17 mouse cellular contexts compared by ENCODE assay signal in the genomic region with DNA sequence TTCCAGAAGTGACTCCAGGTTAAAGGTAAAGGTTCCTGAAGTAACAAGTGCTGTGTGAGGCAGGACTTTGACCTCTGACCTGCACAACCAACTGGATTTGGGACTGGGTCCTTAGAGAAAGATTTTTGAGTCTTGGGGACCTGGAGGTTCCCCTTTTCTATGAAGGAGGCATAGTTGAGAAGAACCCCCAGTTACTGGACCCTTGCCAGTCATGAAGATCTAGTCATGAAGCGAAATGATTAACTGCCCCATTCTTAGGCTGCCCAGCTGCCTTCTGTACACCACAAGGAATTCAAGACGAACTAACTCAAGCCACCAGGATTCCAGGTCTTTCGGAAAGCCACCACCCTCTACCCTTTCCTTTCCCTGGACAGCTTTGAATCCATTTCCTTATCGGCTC. TPM values are rescaled to one million over a fixed set of nuclear protein-coding genes. Genes with fewer than 3 reads are reported as not detected.
"Had no signal": no experiment of that assay in that cellular context is flagged by ENCODE, and none has a peak within 500 bp of the region (broad histone marks: within the 10 kb centered on the region; RNA-seq: fewer than 3 reads in every experiment).

No protein-coding gene starts in this region.

- H3K36me3 ChIP-seq: liver, embryonic 15.5 days; lung, embryonic 15.5 days; midbrain, embryonic 15.5 days; neural tube, embryonic 12.5 days; stomach, embryonic 15.5 days had no signal

- H3K27ac ChIP-seq: liver, embryonic 15.5 days; lung, embryonic 15.5 days; macrophage; midbrain, embryonic 13.5 days; midbrain, embryonic 15.5 days; neural tube, embryonic 12.5 days; stomach, embryonic 15.5 days; stomach, postnatal 0 days had no signal

- H3K4me1 ChIP-seq: liver, embryonic 15.5 days; lung, embryonic 15.5 days; stomach, embryonic 15.5 days had no signal

- H3K4me2 ChIP-seq: liver, embryonic 15.5 days; lung, embryonic 15.5 days; midbrain, embryonic 11.5 days; midbrain, embryonic 13.5 days; midbrain, embryonic 15.5 days; neural tube, embryonic 12.5 days; stomach, embryonic 15.5 days had no signal

- H3K9ac ChIP-seq: liver, embryonic 15.5 days; liver, postnatal 0 days; lung, embryonic 15.5 days; midbrain, embryonic 13.5 days; midbrain, embryonic 15.5 days; neural tube, embryonic 12.5 days; stomach, embryonic 15.5 days had no signal

- H3K9me3 ChIP-seq: liver, embryonic 15.5 days; lung, embryonic 15.5 days; megakaryocyte, embryonic 14.5 days; midbrain, embryonic 13.5 days; midbrain, embryonic 15.5 days; neural tube, embryonic 12.5 days; stomach, embryonic 15.5 days had no signal

- H3K27me3 ChIP-seq: lung, embryonic 15.5 days; midbrain, embryonic 13.5 days; midbrain, embryonic 15.5 days; neural tube, embryonic 12.5 days; stomach, embryonic 15.5 days had no signal

- DNase-seq: liver, postnatal 0 days; lung, postnatal 14 days; right cerebral cortex, postnatal 14 days; thymus, adult 2 months; thymus, postnatal 25 days; thymus, postnatal 4 days had no signal

- ATAC-seq: liver, postnatal 0 days; midbrain, embryonic 13.5 days; midbrain, embryonic 15.5 days had no signal

- H3K4me3 ChIP-seq: liver, embryonic 15.5 days; lung, embryonic 15.5 days; megakaryocyte, embryonic 14.5 days; midbrain, embryonic 13.5 days; midbrain, embryonic 15.5 days; neural tube, embryonic 12.5 days; stomach, embryonic 15.5 days had no signal

RNA-seq across cellular contexts. Expression of a gene that starts 6.4 kb away (rescaled TPM):
- polyA plus RNA-seq: macrophage had no signal

RNA-seq across cellular contexts. Expression of a gene that starts 50.0 kb away (rescaled TPM):
- polyA plus RNA-seq: liver, postnatal 0 days had no signal

RNA-seq across cellular contexts. Expression of a gene that starts 57.5 kb away (rescaled TPM):
- polyA plus RNA-seq: liver, embryonic 15.5 days; liver, postnatal 0 days; macrophage; midbrain, embryonic 11.5 days; midbrain, embryonic 13.5 days; midbrain, embryonic 15.5 days; midbrain, postnatal 0 days had no signal
